Mouse (Mus musculus): ENCODE results near the gene Ccdc83.

The Ccdc83 gene

DNA sequence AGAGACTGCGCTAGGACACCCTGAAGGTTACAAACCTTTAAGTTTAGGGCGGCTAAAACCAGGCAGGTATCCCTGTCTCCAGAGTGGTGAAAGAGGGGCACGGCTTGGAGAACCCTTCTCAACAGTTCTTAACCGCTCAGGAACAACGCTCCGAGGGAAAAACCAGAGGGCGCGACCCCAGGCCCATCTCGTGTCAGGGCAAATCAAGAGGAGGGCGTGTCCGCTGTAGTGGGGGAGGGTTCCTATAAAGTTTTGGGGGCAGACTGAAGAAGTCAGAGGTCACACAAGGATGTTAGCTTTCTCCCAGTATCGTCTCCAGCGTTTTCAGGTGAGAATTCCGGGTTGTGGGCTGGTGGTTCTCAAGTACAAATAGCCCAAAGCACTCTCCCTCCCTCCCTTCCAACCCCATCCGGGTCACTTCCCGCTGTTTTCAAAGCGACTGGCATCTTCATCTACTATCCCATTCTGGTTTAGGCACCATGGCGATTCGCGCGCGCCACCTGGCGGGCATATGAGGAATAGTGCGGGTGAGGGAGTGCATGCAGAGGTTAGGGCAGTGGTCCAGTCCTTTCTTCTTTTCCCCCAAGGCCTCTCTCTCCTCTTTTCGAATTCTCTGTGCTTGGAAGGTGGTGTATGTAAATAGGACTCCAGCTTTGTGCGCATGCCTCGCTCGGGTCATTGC is at the start of gene Ccdc83:
Ccdc83 (minus strand) TSS at position 489 of the 682 bp plus-strand sequence.
- DNase-seq (ENCODE audit: low spot score in 2 of 2), result peak; percentile 87 to 88

DNA sequence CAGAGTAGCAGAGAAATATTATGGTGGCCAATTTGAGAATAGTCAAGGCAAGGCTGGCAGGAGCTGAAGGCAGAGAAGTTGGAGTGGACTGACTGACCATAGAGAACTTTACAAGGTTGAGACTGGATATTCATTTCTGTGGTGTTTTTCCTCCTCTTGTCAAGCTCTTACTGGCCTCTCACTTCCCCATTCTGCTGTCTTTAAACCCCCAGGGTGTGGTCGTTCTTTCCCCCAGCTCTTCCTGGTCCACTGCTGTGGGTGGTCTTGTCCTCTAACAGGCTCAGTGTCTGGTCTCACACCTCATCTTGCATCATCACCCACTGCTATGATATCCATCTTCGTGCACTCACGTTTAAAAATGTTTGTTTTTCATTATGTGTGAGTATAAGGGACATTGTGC is 47.8 kb upstream of the Ccdc83 start:
- DNase-seq (ENCODE audit: low spot score in 2 of 2), result no peak

DNA sequence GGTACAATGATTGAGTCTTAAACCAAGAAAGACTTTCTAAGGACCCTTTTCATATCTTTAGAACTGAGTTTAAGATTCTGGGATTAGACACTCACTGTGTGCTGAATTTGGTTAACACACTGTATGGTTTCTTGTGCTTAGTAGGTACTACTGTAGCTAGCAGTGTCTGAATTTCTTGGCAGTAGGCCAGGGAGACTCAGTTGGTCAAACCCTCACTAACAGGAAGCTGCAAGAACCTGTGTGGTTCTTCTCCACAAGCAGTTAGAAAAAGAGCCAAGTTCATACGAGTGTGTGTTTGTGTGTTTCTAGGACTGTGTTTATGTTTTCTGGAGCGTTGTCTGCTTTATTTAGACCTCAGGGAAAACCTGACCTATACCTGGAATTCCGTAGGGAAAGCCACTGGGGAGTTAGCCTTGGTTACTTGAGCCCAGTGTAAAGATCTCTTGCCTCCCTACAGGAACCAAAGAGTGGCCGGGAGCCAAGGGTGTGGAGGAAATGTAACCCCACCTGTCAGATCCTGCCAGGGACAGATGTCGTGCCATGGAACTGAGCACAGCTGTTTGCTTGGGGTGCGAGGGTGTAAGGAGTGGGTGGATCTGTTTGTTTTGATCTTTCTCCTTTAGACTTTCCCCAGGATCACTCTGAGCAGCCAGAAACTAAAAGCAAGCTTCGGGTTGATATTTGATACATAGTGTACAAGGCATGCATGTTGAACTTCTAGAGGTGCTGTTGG is 46.7 kb upstream of the Ccdc83 start:
- DNase-seq (ENCODE audit: low spot score in 2 of 2), result no peak

DNA sequence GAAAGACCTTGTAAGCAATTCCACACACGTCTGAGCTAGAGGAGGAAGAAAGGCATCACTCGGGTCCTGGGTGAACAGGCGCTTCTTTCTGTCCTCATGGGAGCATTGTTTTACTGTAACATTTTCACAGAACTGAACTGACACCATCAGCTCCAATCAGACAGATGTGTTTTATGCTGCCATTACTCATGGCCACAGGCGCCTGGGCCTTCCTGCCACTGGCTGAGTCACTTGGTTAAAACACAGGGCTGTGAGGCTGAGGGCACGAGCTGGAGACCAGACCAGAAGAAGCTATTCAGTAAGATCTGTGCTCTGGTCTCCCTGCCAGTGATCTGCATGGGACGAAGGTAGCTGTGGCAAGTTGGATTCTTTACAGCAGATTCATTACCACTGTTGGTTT is 42.4 kb upstream of the Ccdc83 start:
- DNase-seq (ENCODE audit: low spot score in 2 of 2), result no peak

DNA sequence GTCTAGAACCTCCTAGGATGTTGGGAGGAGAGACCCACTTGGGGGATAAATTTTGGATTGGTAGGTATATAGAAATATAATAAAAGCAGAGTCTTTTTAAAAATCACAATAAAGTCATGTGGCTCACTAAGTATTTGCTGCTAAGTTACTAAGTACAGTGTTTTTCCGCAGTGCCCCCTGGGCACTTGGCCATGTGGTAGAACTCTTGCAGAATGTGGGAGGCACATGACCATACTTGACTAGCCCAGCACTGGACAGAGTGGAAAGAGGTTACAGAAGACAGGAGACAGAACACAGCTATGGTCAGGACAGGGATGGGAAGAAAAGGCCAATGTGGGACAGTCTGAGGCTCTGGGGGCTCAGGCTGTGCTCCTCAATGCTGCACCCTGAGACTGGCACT is 41.4 kb upstream of the Ccdc83 start:
- DNase-seq (ENCODE audit: low spot score in 2 of 2), result no peak

DNA sequence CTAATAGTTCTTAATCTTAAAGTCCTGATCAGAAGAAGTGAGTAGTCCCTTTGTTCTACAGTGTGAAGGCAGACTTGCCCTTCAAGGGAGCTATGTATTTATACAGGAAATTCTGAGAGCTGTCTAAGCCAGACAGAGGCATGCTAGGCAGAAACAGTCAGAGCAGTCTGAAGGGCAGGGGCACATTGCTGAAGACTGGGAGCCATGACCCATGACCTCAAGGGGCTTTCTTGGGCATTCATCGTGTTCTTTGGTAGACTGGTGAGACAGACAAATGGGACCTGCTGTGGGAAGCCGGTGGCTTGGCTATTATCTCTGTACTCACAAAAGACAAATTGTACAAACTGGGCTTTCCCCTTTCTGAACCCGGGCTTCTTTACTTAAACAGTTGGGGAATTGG is 40.5 kb upstream of the Ccdc83 start:
- no peak for DNase-seq (ENCODE audit: low spot score in 2 of 2)

DNA sequence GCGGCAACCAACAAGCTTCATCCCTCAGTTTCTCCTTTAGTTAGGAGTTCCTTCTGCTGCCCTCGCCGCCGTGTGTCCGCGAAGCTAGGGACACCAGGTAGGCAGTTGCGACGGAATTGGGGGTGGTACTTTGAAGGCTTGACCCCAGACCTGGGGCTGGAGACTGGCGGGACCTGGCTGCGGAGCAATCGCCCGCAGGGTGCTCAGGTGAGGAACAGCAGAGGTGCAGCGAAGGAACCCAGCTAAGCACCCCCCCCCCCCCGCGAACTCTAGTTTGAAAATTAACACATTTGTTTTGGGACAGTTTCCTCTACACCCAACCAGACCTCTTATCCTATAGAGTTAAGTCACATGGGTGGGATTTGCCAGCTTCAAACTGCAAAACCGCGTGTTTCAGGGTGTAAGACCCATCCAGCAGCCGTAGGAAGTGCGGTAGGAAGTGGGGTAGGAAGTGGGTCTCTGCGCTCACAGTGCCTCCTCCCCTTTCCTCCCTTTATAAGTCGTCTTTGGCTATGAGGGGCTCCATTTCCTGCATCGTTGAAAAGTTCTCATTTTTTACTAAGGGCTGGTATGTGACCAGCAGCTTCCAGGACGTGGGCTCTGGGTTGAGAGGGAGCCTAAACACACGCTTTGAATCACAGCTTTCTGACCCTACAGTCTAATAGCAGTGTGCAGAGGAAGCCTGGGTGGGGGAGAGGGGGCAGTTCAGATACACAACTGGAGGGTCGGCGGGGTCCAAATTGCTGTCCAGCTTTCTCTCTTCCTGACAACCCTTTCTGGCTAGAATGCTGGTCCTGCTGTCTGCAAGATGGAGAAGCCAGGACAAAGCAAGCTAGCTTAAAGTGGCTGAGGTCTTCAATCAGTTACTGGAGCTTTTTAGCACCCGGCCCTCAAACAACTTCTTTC is 37.3 kb upstream of the Ccdc83 start:
- DNase-seq (ENCODE audit: low spot score in 2 of 2), result no peak

DNA sequence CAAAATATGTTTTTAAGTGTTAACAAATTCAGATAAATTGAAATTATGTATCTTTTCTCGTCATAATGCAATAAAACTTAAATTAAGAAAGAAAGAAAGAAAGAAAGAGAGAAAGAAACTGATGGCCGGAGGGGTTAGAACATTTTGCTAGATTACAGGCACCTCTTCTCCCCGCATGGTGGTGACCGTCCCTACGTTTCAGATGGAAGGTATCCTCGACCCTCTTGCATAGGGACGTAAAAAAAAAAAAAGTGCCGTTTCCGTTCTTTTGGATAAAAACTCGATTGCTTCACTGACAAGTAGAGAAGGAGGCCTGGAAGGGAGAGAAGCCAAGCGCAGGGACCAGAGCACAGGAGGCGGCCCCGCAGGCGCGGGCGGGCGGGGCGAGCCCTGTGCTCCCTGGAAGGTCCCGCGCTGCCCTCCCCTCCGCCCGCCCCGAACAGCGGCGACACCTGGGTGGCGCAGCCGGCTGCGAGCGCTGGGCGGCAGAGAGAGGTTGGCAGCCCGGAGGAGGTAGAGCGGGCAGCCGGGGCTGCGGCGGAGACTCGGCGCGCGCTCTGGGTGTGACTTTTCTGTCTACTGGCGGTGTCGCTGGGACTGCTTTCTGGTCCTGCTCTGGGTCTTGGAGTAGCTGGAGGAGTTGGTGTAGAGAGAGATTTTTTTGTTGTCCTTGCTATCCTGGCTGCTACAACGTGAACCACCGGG is 36.5 kb upstream of the Ccdc83 start, which contains the start of gene Sytl2:
Sytl2 (plus strand) TSS at position 311 of the 705 bp plus-strand sequence.
- peak in 1 of 2 experiments; percentile 32 for DNase-seq (ENCODE audit: low spot score in 2 of 2)

DNA sequence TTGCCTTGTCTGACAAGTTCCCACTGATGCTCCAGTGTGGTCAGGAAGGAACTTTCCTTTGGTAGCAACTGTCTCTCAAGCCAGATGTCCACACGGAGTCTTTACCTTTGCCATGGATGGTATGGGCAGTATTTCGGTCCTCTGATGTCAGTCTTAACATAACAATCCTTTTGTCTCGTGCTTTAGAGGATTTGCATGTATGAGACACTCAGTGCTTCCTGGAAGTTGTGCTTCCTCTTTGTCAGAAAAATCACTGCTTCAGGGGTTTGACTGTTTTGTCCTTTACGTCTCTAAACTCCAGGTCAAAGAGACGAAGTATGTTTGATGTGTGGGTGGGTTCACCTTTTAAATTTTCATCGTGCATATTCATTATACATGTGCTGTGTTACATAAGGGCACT is 26.3 kb upstream of the Ccdc83 start:
- DNase-seq (ENCODE audit: low spot score in 2 of 2), result no peak

DNA sequence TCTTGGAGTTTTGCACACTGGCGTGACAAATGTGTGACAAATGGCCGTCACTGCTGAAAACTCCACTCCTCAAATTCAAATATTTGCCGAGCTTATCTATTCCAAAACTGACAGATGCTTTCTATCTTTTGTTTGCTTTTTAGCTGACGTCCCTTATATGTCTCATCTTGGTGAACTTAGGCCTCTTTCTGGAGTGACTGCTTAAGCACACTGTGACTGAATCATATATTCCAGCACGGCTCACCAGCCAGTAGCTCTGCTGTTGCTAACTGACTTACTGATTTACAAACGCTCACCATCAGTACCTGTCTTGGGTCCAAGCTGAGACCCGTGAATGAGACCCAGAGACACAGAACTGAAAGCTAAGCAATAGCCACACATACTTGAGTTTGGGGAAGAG is 19.2 kb upstream of the Ccdc83 start:
- no peak for DNase-seq (ENCODE audit: low spot score in 2 of 2)

DNA sequence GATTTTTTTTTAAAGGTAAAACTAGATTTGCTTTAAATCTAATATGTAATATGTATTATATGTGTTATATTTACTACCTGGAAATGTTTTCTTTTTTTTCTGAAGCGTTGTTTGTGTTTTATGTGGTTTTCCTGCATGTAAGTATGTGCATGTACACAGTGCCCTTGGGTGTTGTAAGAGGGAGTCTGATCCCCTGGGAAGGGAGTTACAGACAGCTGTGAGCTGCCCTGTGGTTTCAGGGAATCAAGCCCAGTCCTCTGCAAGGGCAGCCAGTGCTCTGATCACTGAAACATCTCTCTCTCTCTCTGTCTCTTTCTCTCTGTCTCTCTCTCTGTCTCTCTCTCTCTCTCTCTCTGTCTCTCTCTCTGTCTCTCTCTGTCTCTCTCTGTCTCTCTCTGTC is 17.2 kb upstream of the Ccdc83 start:
- DNase-seq (ENCODE audit: low spot score in 2 of 2), result no peak

DNA sequence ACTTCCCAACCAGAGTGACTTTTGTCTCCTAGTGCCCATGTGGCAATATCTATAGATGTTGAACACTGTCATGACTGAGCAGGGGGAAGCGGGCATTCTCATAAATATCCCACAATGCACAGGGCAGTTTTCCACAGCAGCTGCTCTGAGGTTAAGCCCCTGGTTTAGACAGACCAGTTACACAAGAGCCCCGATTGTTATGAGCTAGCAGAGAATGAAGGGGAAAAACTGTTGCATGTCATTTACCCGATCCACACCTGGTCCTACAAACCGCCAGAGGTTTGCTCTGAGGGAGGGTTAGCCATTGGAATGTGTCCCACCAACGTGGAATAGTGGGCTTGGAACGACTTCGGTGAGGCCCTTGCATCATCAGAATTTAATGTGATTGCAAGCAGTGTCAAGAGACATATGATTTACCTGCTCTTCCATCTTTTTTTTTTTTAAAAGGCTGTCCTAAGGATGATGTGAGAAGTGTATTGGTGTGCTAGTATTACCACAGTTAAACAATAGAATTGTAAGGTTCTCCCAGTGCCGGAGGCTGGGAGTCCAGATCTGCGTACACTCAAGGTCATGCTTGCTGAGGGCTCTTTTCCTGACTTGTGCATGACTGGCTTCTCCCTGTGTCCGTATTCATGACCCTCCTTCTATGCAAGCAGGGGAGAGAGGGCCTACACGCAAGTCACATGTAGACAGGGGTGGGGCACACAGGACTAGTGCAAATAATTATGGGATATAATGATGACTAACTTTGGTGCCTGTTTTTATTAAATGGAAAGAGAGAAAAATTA is 16.4 kb upstream of the Ccdc83 start:
- DNase-seq (ENCODE audit: low spot score in 2 of 2), result no peak

DNA sequence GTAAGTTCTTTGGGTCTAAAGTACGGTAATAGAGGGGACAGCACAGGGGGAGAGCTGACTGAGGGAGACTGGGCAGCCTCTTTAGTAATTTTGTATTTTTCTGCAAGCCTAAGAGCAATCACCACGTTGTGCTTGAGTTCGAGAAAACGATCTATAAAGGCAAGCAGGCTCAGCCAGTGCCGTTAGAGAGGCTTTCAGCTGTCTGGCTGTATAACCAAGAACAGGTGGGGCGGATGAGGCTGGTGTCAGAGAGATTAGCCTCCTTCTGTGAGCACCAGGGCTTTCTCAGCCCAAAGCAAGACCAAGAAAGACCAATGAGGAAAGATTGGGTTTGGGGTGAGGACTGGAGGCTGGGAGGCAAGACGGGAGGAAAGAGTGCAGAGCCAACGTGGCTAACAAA is 15.3 kb upstream of the Ccdc83 start:
- DNase-seq (ENCODE audit: low spot score in 2 of 2), result no peak

DNA sequence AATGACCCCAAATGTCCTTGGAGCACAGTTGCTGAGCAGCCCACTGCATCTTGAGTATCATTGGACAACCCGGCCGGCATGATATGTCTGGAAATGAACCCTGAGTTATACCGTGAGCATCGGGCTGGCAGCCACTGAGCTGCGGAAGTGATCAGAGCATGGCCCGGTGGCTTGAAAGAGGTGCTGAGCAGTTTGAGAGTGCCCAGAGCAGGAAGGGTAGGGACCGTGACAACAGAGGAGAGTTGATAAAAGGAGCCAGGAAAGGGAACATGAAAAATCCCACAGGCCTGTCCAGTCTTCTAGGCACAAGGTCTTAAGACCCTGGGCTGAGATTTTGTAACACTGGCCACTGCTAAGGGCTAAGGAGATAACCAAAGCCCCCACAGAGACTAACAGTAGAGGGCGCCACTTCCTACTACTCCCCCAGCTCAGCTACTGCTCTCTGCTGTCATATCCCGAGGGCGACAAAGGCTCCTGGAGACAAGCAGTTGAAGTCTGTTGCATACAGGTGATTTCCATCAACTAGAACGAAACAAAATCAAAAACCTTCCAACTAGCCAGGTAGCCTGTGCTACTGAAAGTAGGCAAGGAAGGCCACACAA is 14.8 kb upstream of the Ccdc83 start:
- peak in 1 of 2 experiments; percentile 32 for DNase-seq (ENCODE audit: low spot score in 2 of 2)

DNA sequence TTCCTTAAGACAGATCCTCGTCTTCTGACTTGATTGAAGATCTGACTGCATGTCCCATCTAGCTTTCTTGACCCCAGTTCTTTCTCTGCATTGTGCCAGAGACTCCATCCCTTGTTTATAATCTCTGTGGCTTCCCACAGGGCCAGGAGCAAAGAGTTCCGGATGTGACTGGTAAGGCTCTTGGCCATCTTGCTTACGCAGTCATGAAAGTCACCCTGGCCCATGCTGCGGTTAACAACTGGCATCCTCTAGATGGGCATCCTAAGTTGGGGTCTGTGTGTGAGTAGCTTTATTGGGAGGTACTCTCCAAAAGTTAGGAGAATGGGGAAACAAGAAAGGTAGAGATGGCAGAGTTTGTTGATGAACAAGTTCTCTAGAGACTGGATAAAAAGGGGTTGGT is 13.6 kb upstream of the Ccdc83 start:
- no peak for DNase-seq (ENCODE audit: low spot score in 2 of 2)

DNA sequence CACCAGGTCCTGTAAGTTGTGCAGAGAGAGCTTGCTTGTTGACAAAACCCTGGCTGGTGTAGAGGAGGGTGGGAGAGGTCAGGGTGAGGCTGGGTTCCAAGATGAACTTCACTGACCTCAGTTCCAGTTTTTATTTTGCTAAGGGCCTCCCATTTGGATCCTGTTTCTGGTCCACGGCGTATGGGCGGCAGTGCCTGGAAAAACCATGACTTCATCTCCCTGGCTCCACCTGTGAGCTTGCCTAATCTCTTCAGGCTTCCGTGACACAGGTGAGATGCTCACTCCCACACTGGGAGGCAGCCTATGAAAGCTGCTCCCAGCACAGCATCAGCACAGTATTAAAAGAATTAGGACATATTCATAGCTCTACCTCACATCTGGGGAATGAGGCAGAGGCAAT is 12.2 kb upstream of the Ccdc83 start:
- DNase-seq (ENCODE audit: low spot score in 2 of 2), result no peak

DNA sequence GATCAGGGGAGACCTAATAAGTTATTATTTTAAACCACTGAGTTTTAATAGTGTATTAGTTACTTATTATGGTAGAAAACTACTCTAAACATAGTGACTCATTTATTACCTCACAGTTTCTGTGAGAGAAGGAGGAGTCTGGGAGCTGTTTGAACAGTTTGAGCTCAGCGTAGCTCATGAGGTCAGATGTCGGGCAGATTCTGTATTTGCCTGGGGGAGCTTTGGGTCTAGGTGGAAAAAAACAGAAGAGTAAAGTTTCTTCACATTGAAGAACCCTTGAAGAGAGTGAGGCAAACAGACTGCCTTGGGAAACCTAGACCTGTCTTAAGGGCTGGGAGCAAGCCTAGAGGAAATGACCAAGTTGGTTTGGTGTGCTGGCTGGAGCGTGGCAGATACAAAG is 11.7 kb upstream of the Ccdc83 start:
- DNase-seq (ENCODE audit: low spot score in 2 of 2), result no peak

DNA sequence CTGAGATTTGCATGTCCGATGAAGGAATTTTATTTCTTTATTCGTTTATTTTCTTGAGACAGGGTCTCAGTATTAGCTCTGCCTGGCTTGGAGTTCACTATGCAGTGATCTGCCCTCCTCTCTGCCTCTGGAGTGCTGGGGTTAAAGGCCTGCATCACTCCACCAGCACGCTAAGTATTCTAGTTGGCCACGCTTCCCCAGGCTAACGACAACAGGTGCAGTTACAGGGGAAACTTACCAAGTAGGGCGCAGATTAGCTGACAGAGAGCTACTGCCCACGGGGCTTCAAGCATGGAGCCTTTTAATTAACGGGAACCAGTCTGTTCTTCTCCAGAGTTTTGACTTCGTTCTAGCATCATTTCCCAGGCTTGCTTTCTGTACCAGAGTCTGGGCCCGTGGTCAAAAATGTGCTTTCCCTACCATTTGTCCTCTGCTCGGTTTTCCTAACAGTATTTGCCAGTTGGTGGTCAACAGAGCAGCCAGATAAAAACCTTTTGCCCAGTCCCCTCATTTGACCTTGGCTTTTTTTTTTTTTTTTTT is 9.1 kb upstream of the Ccdc83 start:
- DNase-seq (ENCODE audit: low spot score in 2 of 2), result no peak

DNA sequence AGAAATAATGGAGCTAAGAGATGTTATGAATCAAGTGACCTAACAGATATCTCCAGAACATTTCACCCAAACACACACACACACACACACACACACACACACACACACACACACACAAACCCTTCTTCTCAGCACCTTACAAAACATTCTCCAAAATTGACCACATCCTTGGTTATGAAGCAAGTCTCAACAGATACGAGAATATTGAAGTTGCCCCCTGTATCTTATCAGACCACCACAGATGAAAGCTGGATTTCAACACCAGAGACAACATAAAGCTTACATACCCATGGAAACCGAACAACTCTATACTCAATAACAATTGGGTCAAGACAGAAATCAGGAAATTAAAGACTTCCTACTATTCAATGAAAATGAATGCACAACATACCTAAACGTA is 4.6 kb upstream of the Ccdc83 start:
- no peak for DNase-seq (ENCODE audit: low spot score in 2 of 2)

DNA sequence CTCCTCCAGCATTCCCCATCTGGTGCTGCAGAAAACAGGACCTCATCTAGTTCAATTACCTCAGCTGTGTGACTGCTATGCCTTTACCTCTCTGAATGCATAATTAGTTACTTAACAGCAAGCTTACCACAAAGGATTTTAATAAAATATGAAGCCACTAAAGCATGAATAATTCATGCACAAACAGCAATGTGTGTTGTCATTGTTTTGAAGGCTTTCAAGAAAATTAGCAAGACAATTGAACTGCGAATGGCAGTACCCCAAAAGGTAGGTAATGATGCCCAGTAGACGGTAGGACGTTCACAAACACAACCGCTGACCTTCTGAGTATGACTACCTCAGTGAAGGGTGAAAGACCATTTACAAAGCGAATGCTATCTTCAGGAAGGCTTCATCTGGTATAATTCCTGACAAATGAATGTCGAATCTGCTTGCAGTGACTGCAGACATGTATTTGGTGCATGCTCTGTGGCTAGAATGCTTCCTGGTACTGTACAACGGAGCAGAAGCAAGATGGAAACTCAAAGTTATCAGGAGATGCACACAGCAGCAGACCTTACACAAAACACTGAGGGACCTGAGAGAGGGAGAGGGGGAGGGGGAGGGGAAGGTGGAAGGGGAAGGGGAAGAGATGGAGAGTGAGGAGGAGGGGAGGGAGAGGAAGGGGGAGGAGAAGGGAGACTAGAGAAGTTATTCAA is 3.5 kb downstream of the Ccdc83 start:
- DNase-seq (ENCODE audit: low spot score in 2 of 2), result no peak
